Mouse (Mus musculus) retina, postnatal 1 day (tissue): ENCODE data around the gene Nek8.
A peak's percentile ranks its signal among the peaks of the same experiment; 100 is the strongest.
"Not testable (repeated sequence)": the region's sequence is repeated elsewhere in the genome, so short reads cannot be mapped to it uniquely, and the experiment has no call there.

Experiments
- DNase-seq: peaks from one replicate; pipeline ENCODE4 v3.0.0-alpha.2; 2012

Gene Nek8

DNA sequence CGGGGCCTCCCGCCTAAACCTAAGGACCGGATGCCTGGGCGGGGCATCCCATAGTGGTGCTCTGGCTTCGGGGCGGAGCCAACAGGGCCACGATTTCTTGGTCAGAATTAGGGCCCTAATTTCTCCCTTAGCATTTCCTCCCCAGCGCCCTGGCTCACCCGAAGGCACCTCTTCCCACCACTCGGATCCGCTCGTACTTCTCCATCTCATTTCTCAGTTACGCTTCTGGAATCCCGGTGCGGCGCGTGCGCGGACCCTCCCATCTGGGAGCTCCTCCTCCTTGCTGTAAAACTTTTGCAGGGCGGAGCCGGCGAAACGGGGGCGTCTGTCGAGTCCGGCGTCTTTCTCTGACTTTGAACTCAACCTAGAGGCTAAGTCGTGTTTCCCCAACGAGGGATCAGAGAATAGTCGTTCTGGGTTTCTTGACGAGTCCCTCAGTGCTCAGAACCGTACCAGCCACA, at the start of gene Nek8, which contains the start of gene Tlcd1:
Nek8 (minus strand) TSS at position 274 of the 461 bp plus-strand sequence.
Tlcd1 (plus strand) TSS at position 310 of the 461 bp plus-strand sequence.
- DNase-seq: peak; percentile 92

DNA sequence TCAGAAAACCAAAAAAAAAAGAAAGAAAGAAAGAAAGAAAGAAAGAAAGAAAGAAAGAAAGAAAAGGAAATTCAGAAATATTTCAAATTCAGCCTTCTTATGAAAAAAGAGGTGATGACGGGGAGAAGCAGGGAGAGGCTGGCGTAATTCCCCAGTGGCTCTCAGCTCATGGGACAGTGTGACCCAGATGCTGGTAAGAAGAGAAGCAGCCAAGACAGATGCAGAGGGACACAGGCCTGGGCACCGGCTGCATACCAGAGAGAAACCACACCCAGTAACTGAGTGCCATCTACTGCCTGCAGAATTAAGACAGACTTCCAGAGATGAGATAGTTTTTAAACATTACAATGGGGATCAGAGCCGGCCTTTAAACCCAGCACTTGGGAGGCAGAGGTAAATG, 47.1 kb upstream of the Nek8 start:
- DNase-seq: no peak

DNA sequence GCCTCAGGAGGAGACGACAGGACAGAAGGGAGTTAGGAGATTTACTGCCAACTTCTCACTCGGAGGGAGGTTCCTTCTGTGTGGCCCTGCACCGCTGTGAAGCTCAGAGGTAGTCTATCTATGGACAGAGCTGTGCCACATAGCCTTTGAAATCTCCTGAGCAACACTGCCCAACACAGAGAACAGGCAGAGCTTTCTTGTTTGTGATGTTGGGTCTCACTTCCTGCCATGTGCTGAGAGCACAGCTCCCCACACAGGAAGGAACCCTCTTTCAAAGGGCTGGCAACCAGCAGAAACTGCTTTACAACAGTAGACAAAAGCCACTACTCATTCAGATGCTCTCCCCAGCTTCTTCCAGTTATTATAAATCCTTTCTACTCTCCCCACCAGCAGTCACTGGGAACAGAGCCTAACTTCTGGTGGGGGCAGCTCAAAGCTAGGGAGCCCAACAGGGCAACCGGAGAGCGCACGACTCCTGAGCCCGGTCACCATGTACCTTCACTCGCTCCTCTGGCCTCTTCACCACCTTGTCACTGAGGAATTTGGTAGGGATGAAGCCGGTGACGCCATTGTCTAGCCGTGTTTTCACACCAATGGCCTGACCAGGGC, 39.3 kb upstream of the Nek8 start:
- DNase-seq: no peak

DNA sequence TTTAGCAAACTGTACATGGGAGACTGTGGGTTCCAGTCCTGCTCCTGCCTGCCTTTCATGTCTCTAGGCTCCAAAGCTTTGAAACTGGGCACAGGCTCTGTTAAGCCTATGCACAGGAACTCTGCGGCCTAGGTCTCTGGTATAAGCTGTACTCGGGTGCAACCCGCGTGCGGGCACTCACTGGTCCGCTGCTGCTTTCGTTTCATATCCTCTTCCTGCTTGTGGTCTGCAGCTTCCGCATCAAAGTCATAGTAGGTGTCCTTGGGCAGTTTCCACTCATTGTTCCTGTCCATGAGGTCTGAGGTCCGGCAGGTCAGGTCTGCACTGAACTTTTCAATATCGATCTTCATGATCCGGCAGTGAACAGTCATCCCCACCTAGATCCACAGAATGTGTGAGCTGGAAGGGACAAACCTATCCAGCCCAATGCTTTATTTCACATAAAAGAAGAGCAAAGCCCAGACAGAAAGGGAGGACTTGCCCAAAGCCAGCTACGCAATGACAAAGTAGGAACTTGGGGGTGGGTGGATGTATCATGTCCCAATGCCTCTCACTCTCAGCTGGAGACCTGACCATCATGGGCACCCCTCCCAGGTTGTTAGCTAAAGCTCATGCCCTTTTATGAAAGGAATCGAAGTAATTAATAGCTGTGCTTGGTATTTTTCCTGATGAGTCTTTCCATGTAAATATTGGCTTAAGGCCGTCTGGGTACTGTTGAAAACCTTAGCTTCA, 36.8 kb upstream of the Nek8 start:
- DNase-seq: no peak

DNA sequence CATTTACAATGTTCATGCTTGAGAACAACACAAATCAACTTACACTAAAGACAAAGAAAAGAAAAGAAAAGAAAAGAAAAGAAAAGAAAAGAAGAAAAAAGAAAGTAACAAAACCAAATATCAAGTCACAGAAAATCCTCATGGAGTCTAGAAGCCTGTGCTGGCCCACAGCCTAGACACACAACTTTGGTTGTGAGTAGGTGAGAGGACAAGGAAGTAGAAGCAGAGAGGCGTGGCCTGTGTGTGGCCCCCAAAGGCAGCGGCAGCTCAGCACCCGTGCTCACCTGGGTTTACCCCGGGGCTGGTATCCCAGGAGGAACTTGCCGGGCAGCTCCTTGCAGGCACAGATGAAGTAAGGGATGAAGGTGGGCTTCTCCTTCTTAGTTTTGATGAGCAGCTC, 35.0 kb upstream of the Nek8 start:
- no peak for DNase-seq

DNA sequence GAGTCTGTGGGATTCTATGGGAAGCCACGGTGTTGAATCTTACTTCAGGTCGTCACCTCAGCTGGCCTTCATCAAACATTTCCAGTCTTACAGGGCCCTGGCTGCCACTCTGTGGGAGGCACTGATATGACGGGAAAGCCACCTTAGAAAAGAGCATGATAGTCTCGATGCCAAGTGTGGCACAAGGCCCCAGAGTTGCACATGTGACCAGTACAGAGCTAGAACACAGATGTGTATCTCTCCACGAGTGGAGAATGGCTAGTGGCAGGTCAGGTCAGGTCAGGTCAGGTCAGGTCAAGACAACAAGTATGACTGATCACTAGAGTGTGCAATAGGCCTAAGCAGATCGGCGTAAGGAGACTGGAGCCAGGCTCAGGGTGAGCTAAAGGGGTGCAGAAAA, 34.1 kb upstream of the Nek8 start:
- DNase-seq: no peak

GRCm38 (mm10) chr11:78209886-78210285, 33.4 kb upstream of the Nek8 start:
- no peak for DNase-seq

- DNase-seq: no peak
Measured at GRCm38 (mm10) chr11:78207190-78207589, 30.7 kb upstream of the Nek8 start.

DNA sequence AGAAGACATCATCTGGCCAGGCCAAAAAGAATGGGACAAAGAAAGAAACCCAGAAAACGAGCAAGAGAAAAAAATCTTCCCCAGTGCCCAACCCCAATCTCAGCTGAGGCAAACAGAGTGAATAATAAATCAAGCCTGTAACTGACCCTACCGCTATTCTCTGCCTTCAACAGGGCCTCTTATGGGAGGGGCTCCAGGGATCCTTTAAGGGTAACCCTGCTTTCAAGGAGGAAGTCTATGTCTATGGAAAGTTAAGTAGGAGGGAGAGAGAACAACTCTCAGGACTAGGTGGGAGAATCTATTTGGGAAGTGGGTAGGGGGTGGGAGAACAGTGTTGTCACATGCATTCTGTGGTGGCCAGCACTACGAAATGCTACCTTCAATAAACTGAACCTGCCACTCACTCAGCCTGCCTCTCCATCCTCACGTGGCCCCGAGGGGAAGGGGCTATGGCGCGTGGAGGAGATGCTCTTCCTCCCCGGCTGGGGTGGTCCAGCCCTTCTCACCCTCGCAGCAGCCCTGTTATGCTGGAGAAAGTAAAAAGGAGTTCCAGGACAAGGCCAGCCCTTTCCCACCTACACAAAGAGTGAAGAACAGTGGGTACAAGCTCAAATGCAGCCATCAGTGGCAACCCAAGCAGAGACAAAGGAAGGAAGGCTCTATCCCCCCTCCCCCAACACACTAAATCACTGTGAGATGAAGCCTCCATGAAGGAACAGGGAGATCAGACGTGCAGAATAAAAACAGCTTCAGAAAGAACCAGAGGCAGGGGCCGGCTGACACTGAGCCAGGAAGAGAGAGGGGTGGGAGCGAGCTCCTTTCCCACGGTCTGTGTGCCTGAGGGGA, 29.1 kb upstream of the Nek8 start:
- DNase-seq: no peak

DNA sequence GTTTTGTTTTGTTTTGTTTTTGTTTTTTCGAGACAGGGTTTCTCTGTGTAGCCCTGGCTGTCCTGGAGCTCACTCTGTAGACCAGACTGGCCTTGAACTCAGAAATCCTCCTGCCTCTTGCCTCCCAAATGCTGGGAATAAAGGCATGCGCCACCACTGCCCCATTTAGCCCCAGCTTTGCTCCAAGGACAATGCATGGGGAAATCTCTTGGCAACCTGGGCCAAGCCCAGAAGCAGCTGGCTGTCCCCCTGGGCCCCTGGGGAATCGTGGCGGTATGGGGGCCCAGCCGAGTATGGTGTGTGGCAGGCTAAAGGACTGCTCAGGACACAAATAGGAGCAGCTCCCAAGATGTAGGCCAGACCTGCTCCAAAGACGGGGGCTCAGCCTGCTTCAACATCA, 27.8 kb upstream of the Nek8 start:
- no peak for DNase-seq

DNA sequence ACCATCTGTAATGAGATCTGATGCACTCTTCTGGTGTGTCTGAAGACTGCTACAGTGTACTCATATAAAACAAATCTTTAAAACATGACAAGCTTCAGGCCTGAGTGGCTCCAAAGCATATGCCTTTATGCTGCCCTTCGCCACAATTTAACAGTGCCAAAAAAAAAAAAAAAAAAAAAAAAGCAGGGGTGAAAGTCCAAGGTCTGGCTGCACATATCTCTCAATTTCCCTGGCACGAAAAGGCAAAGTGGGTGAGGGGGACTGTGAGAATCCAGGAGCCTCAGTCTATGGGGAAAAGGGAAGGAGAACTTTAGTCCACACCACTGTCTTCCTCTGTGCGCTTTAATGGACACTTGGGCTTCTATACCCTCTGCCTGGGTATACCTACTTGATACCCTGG, 25.9 kb upstream of the Nek8 start:
- no peak for DNase-seq

DNA sequence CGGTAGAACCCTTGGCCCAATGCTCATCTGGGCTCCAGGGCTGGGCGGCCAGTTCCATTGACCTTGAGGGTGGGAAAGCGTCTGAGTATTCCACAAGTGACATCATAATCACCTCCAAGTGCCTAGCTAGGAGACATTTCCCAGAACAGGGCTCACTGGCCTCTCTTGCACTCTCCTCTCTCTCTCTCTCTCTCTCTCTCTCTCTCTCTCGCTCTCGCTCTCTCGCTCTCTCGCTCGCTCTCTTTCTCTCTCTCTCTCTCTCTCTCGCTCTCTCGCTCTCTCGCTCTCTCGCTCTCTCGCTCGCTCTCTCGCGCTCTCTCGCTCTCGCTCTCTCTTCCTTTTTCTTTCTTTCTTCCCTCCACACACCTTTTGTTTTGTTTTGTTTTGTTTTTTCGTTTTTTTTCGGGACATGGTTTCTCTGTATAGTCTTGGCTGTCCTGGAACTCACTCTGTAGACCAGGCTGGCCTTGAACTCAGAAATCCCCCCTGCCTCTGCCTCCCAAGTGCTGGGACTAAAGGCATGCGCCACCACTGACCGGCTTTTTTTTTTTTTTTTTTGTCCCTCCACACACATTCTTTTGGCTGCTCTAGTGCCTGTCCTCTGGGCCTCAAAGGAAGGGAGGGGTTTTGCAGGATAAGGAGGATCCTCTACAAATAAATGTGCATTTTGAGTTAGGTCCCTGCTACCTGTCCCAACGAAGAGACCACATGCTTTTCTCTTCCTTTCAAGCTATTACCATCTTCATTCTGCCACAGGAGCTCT, 18.8 kb upstream of the Nek8 start:
- no peak for DNase-seq

DNA sequence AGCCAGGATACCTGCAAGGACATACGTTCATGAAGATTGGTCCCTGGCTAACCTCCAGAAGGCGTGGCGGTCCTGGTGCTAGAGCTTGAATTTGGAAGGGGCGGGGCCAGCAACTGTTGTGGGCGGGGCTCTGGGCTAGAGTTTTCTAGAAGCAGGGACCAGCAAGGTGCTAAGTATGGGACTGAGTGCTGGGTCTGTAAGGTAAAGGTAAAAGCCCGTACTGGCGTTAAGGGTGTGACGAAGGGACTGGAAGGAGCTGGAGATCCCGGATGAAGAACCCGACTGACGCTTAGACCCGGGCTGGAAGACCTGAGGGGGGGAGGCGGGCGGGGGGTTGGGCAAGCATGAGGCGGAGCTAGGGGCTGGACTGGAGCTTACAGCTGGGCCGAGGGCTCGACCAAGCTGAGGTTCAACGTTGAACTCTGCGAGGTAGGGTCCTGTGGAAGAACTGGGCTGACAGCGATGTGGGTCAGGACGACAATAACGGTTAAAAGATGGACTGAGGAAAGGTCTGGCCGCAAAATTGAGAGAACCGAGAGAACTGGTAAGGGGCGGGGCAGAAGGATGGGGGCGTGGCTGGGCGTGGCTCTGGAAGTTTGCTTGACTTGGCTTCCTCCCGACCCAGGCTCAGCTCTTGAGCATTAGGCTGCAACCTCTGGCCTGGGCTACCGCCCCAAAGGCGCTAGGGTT, 18.1 kb upstream of the Nek8 start:
- DNase-seq: peak; percentile 78

DNA sequence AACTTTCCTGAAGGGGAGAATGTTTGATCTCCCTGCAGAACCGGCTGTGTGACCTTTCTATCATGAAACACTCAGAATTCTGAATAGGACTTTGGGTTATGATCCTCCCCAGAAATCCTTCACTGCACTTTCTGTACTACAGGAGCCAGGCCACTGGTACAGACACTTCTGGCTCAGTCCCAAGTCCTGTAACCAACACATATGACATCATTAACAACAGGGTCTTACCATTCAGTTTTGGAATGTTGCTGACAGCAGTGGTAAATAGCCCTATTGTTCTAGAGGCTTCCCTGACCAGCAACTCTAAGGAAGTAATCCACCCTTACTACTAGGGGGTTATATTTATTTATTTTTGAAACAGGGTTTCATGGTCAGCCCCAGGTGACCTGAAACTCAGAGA, 16.6 kb upstream of the Nek8 start, which contains the start of gene Proca1:
Proca1 (plus strand) TSS at position 280 of the 400 bp plus-strand sequence.
- peak; percentile 55 for DNase-seq

- DNase-seq: no peak
Measured at GRCm38 (mm10) chr11:78190041-78190440, 13.6 kb upstream of the Nek8 start.

DNA sequence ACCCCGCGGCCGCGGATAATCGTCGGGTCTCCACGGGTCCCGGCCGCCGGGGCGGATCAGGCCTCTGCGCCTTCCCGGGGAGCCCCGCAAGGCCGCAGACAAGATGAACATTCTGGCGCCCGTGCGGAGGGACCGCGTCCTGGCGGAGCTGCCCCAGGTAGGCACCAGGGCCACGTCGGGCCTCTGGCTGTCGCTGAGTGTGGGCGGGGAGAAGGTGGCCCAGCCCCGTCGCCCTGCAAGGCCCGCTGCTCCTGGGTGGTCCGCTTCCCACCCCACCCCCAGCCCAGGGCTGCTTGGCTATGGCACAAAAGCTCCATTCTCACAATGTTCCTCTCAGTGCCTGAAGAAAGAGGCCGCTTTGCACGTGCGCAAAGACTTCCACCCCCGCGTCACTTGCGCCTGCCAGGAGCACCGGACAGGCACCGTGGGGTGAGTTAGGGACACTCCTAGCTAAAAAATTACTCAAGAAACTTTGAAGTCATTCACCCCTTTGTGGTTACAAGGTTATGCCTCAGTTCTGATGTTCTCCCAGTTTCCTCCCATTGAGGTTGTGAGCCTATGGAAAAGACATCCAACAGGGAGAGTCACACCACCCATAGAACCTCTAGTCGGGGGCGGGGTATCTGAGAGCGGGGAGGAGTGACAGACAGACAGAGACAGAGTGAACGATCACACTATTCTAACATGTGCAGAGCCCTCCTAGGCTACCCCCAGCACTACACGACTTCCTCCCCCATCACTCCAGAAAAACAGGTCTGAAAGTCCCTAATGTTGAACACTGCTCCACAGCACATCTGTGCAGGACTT, 13.0 kb upstream of the Nek8 start:
- DNase-seq: peak; percentile 95

DNA sequence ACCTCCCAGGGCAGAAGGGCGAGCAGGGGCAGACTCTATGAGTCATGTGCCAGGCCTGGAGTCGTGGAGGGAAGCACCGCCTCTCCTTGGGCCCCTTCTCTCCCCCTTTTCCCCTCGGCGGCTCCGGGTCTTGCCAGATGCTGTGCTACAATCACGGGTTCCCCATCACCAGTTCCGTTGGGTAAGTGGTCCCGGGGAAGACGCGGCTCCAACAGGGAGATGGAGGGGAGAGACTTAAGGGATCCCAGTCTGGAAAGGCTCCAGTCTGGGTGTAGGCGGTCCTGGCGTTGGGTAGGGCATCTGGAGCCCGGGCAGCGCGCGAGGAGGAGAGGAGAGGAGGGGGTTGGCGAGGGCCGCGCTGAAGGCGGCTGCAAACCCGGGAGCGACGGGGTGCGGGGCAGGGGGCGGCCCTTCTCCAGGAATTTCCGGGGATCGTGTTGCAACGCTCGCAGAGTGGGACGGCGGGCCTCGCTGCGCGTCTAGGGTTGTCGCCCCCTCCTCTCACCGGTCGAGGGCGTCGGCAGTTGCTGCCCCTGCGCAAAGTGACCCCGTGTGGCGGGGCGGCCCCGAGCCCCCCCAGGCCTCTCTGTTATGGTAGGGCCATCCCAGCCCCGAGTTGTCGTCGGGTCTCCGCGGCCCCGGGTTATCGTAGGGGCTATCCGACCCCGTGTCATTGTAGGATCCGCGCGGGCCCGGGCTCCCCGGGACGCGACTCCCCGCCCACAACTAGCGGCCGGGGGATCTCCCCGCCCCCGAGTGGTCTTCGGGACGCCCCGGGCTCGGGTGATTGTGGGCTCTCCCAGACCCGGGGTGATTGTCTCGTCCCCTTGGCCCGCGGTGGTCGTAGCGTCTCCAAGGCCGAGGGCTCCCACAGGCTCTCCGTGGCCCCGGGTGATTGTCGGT, 12.1 kb upstream of the Nek8 start, which contains the start of gene Rab34:
Rab34 (plus strand) TSS at position 100 of the 903 bp plus-strand sequence.
- peak; percentile 92 for DNase-seq

DNA sequence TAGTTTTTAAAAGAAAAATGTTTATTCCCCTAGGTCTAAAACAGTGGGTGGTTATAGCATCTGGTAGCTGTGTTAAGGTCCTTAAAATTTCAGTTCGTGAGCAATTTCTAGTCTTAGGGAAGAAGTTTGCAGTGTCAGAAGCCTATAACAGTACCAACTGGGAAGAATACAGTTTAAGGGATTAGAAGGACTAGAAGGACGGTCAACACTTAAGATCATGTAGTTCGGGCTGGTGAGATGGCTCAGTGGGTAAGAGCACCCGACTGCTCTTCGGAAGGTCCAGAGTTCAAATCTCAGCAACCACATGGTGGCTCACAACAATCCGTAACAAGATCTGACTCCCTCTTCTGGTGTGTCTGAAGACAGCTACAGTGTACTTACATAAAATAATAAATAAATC, 8.2 kb upstream of the Nek8 start:
- DNase-seq: not testable (repeated sequence)

GRCm38 (mm10) chr11:78183884-78184514, 7.5 kb upstream of the Nek8 start:
- DNase-seq: no peak
